Mouse (Mus musculus) gastrocnemius, adult 18-20 months (tissue): ENCODE measurements around the gene 1110065P20Rik. TPM values are rescaled to one million over a fixed set of nuclear protein-coding genes. Genes with fewer than 3 reads are reported as not detected.

Source experiments
- total RNA-seq, 2 experiments: library from RNA; stranded (reverse); gene quantifications; 2 replicates each; pipeline ENCODE4 v1.2.3; 2021

Gene 1110065P20Rik
- total RNA-seq, 2 experiments from 2014 or later, result 19.7 to 23.0 TPM

Other genes with a start within 250 kb of the 1110065P20Rik start
- gene 3100002H09Rik, start 240.4 kb downstream of the 1110065P20Rik start, total RNA-seq, result not detected
- under 1 TPM; 0.31 to 0.39 TPM for gene Pou3f1, start 194.4 kb downstream of the 1110065P20Rik start, total RNA-seq
- gene Utp11, start 157.6 kb downstream of the 1110065P20Rik start, total RNA-seq, result 10 to 100 TPM; 18.4 to 22.7 TPM
- gene Fhl3, start 150.5 kb downstream of the 1110065P20Rik start, total RNA-seq, result 100 to 1,000 TPM; 271 to 315 TPM
- 10 to 100 TPM; 12.7 to 13.9 TPM for gene Sf3a3, start 136.4 kb downstream of the 1110065P20Rik start, total RNA-seq
- 1 to 10 TPM; 7.4 to 8.1 TPM for gene Inpp5b, start 109.3 kb downstream of the 1110065P20Rik start, total RNA-seq
- 10 to 100 TPM; 11.1 to 12.1 TPM for gene Mtf1, start 49.1 kb downstream of the 1110065P20Rik start, total RNA-seq
- gene Yrdc, start 517 bp downstream of the 1110065P20Rik start, total RNA-seq, result 10 to 100 TPM; 10.4 to 11.9 TPM
- gene Maneal, start 11.0 kb upstream of the 1110065P20Rik start, total RNA-seq, result under 1 TPM; 0.23 to 0.52 TPM
- gene Epha10, start 29.7 kb upstream of the 1110065P20Rik start, total RNA-seq, result not detected
- gene 9930104L06Rik, start 85.9 kb upstream of the 1110065P20Rik start, total RNA-seq, result 1 to 10 TPM; 6.2 to 6.5 TPM
- gene Cdca8, start 88.1 kb upstream of the 1110065P20Rik start, total RNA-seq, result under 1 TPM in 1 of 2 experiments, not detected in 1; 0.62 TPM
- under 1 TPM; 0.23 to 0.59 TPM for gene Rspo1, start 135.2 kb upstream of the 1110065P20Rik start, total RNA-seq
- 10 to 100 TPM; 30.8 to 31.1 TPM for gene Gnl2, start 165.4 kb upstream of the 1110065P20Rik start, total RNA-seq
- not detected for gene Dnali1, start 214.5 kb upstream of the 1110065P20Rik start, total RNA-seq
- 1 to 10 TPM; 4.8 TPM for gene Snip1, start 215.5 kb upstream of the 1110065P20Rik start, total RNA-seq
- 10 to 100 TPM; 11.6 TPM for gene Meaf6, start 233.9 kb upstream of the 1110065P20Rik start, total RNA-seq